Mouse (Mus musculus): ENCODE data around the gene Mfsd12. TPM values are rescaled to one million over a fixed set of nuclear protein-coding genes. Genes with fewer than 3 reads are reported as not detected.

Gene Mfsd12
- total and polyA plus RNA-seq, 2 experiments from 2014 or later = 10.3 to 30.5 TPM

DNA sequence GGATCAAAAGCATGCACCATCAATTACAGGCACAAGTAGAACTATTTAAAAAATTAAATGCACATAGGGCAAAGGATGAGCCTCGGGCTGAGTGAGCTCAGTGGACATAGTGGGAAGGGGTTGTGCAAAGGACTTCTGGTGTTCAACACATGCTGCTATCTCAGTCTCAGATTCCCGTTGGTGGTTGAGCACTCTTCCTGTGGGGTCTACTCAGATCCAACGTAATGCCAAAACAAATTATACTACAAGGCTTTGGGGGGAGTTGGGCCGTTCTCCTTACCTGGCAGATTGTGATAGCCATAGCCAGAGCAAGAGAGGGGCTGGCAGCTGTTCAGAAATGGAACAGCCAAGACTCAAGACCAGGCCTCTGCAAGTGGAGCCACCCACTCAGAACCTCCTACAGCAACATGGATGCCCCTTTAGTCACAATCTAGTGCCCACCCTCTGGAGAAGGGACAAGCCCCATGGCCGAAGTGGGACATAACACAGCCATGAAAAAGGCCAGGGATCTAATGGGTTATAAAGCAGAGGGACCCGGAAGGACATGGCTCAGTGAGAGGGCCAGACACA, 22.6 kb downstream of the Mfsd12 start:
- Histone ChIP-seq H3K27ac (ENCODE audit: low read depth) (no peak overlapping the region), H3K36me3 (replicated peaks; ENCODE audit: control insufficient read depth, insufficient read depth, low read length) (peaks cover 10% of the 10 kb centered on the region; the same call in 1 of the 2 replicates), H3K4me2 (ENCODE audit: low read depth, low read length) (no peak overlapping the region), H3K4me3 (ENCODE audit: low read depth, low read length) (no peak overlapping the region), H3K4me1 (ENCODE audit: control insufficient read depth, insufficient read depth) (peaks cover 19% of the 10 kb centered on the region), H3K9ac (replicated peaks; ENCODE audit: low read depth, low read length) (no peak overlapping the region), H3K9me3 (replicated peaks; ENCODE audit: control insufficient read depth, low read length) (no peaks in the 10 kb centered on the region), H3K27me3 (ENCODE audit: control insufficient read depth, insufficient read depth, low read length) (no peaks in the 10 kb centered on the region)
- ATAC-seq (ENCODE audit: insufficient read depth, low read depth) (no peak), DNase-seq (ENCODE audit: low spot score) (no peak)
- TF ChIP-seq CTCF (IDR thresholded peaks at IDR 0.05; ENCODE audit: low read depth) = no peak
- WGBS = 85% methylated on average over 6 of the region's 6 CpGs

GRCm38 (mm10) chr10:81382039-81382438, 24.7 kb downstream of the Mfsd12 start:
- H3K27me3 ChIP-seq (ENCODE audit: control insufficient read depth, insufficient read depth, low read length) = no peaks in the 10 kb centered on the region
- 22% methylated on average over 5 of the region's 5 CpGs for WGBS
- ATAC-seq (ENCODE audit: insufficient read depth, low read depth) (no peak), DNase-seq (ENCODE audit: low spot score) (no peak)
- H3K4me1 ChIP-seq (ENCODE audit: control insufficient read depth, insufficient read depth) = peaks cover 15% of the 10 kb centered on the region
- no peak for TF ChIP-seq CTCF (IDR thresholded peaks at IDR 0.05; ENCODE audit: low read depth)
- TF ChIP-seq EP300 (IDR thresholded peaks at IDR 0.05; ENCODE audit: low read depth) = no peak
- no peak overlapping the region for H3K27ac ChIP-seq (ENCODE audit: low read depth)
- no peak overlapping the region for H3K4me3 ChIP-seq (ENCODE audit: low read depth, low read length)
- H3K36me3 ChIP-seq (replicated peaks; ENCODE audit: control insufficient read depth, insufficient read depth, low read length) = peaks cover 9% of the 10 kb centered on the region
- no peaks in the 10 kb centered on the region for H3K9me3 ChIP-seq (replicated peaks; ENCODE audit: control insufficient read depth, low read length)
- no peak overlapping the region for H3K4me2 ChIP-seq (ENCODE audit: low read depth, low read length)
- H3K9ac ChIP-seq (replicated peaks; ENCODE audit: low read depth, low read length) = no peak overlapping the region

- Histone ChIP-seq H3K4me3 (ENCODE audit: low read depth, low read length) (peak within 1 kb of the TSS; percentile 88), H3K36me3 (replicated peaks; ENCODE audit: control insufficient read depth, insufficient read depth, low read length) (peaks cover 28% of the 10 kb centered on the region), H3K4me2 (ENCODE audit: low read depth, low read length) (peak within 1 kb of the TSS; percentile 86), H3K9ac (replicated peaks; ENCODE audit: low read depth, low read length) (peak within 1 kb of the TSS; percentile 91), H3K4me1 (ENCODE audit: control insufficient read depth, insufficient read depth) (peaks cover 9% of the 10 kb centered on the region), H3K27ac (ENCODE audit: low read depth) (peak within 1 kb of the TSS; percentile 92), H3K9me3 (replicated peaks; ENCODE audit: control insufficient read depth, low read length) (no peaks in the 10 kb centered on the region), H3K27me3 (ENCODE audit: control insufficient read depth, insufficient read depth, low read length) (no peaks in the 10 kb centered on the region)
- WGBS = 3% methylated on average over 50 of the region's 54 CpGs
- TF ChIP-seq EP300 (IDR thresholded peaks at IDR 0.05; ENCODE audit: low read depth) = peak; percentile 94
- TF ChIP-seq CTCF (IDR thresholded peaks at IDR 0.05; ENCODE audit: low read depth) = no peak
- DNase-seq (ENCODE audit: low spot score) (peak; percentile 99), ATAC-seq (ENCODE audit: insufficient read depth, low read depth) (peak; percentile 94)
Observed at GRCm38 (mm10) chr10:81383802-81384604, 26.7 kb downstream of the Mfsd12 start, which contains the start of the genes Dohh and Gm48551. TSS of gene Dohh (plus strand) at chr10:81384428. TSS of gene Gm48551 (plus strand) at chr10:81384466.

DNA sequence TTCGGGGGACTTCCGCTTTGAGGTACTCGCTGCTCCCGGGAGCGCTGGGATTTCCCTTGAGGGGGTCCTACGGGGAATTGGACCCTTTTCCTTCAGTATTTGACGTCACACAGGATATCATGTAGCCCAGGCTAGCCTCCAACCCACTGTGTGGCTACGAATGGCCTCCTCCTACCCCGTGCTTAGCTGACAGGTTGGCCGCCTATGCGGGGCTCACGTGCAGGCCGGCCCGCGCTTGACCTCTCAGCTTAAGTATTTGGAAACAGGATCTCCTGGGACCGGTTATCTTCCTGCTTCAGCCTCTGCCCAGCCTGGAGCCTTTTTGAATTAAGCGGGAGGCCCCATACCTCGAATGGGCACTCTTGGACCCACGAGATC, 27.3 kb downstream of the Mfsd12 start:
- under 1% methylated on average over 19 of the region's 19 CpGs for WGBS

DNA sequence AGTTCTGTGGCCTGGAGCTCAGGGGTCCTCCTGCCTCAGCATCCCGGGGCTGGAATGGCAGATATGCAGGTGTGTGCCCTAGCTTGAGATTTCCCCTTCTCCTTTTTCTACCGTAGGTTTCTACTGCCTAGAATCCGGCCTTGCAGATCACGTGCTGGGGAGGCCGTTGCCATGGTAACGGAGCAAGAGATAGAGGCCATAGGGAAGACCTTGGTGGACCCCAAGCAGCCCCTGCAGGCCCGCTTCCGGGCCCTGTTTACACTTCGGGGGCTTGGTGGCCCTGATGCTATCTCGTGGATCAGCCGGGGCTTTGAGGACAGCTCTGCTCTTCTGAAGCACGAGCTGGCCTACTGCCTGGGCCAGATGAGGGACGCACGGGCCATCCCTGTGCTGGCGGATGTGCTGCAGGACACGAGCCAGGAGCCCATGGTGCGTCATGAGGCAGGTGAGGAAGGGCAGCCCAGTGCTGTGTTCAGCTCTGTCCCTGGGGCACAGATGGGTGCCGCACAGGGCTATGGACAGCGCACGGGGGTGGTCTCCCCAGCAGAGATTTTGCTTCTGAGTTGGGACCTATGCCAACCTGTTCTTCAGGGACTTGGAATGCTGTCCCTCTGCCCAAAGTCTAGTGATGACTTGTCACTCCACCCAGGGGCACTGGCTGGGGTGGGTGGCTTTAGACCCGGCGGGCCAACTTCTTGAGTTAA, 28.5 kb downstream of the Mfsd12 start:
- H3K27ac ChIP-seq (ENCODE audit: low read depth) = no peak overlapping the region
- WGBS = 69% methylated on average over 22 of the region's 22 CpGs
- TF ChIP-seq EP300 (IDR thresholded peaks at IDR 0.05; ENCODE audit: low read depth) = no peak
- no peak for TF ChIP-seq CTCF (IDR thresholded peaks at IDR 0.05; ENCODE audit: low read depth)
- no peak overlapping the region for H3K4me2 ChIP-seq (ENCODE audit: low read depth, low read length)
- no peaks in the 10 kb centered on the region for H3K9me3 ChIP-seq (replicated peaks; ENCODE audit: control insufficient read depth, low read length)
- ATAC-seq (ENCODE audit: insufficient read depth, low read depth) (no peak), DNase-seq (ENCODE audit: low spot score) (no peak)
- H3K4me1 ChIP-seq (ENCODE audit: control insufficient read depth, insufficient read depth) = peaks cover 12% of the 10 kb centered on the region
- peaks cover 28% of the 10 kb centered on the region for H3K36me3 ChIP-seq (replicated peaks; ENCODE audit: control insufficient read depth, insufficient read depth, low read length)
- no peaks in the 10 kb centered on the region for H3K27me3 ChIP-seq (ENCODE audit: control insufficient read depth, insufficient read depth, low read length)
- H3K9ac ChIP-seq (replicated peaks; ENCODE audit: low read depth, low read length) = no peak overlapping the region
- H3K4me3 ChIP-seq (ENCODE audit: low read depth, low read length) = no peak overlapping the region

More for the DNA sequence above, 27.3 kb downstream of the Mfsd12 start:
- ATAC-seq (ENCODE audit: insufficient read depth, low read depth) (peak; percentile 22; the same call in 1 of the 2 replicates), DNase-seq (ENCODE audit: low spot score) (no peak)
- H3K4me2 ChIP-seq (ENCODE audit: low read depth, low read length) = peak overlapping the region; percentile 86
- no peaks in the 10 kb centered on the region for H3K27me3 ChIP-seq (ENCODE audit: control insufficient read depth, insufficient read depth, low read length)
- peak overlapping the region; percentile 91 for H3K9ac ChIP-seq (replicated peaks; ENCODE audit: low read depth, low read length)
- H3K36me3 ChIP-seq (replicated peaks; ENCODE audit: control insufficient read depth, insufficient read depth, low read length) = peaks cover 28% of the 10 kb centered on the region
- TF ChIP-seq CTCF (IDR thresholded peaks at IDR 0.05; ENCODE audit: low read depth) = no peak
- no peak; the same call in 1 of the 2 replicates for TF ChIP-seq EP300 (IDR thresholded peaks at IDR 0.05; ENCODE audit: low read depth)
- H3K9me3 ChIP-seq (replicated peaks; ENCODE audit: control insufficient read depth, low read length) = no peaks in the 10 kb centered on the region
- peak overlapping the region; percentile 92 for H3K27ac ChIP-seq (ENCODE audit: low read depth)
- peaks cover 11% of the 10 kb centered on the region for H3K4me1 ChIP-seq (ENCODE audit: control insufficient read depth, insufficient read depth)
- H3K4me3 ChIP-seq (ENCODE audit: low read depth, low read length) = peak overlapping the region; percentile 88

Data from heart, postnatal 0 days (tissue).